Mouse (Mus musculus) CD8-positive naive resting alpha-beta T cell, adult 2 months (primary cell): ENCODE data around the gene Wdr91.
A peak's percentile ranks its signal among the peaks of the same experiment; 100 is the strongest.

ENCODE experiments used
- DNase-seq, 2 experiments: peaks; one replicate each; pipeline ENCODE4 v3.0.0; 2022; ENCODE audit warnings: low read depth in 2 of 2, low spot score in 2 of 2

Gene Wdr91

GRCm38 (mm10) chr6:34879911-34880475 lies 30.7 kb downstream of the Wdr91 start:
- peak; percentile 28 to 36 for DNase-seq

- DNase-seq: no peak
Observed at GRCm38 (mm10) chr6:34879101-34879740, 31.5 kb downstream of the Wdr91 start.

GRCm38 (mm10) chr6:34877509-34878321 lies 33.0 kb downstream of the Wdr91 start, which contains the start of gene Cyren:
Cyren (minus strand) TSS chr6:34878060.
- DNase-seq: peak; percentile 89 to 91

- no peak for DNase-seq
Observed at GRCm38 (mm10) chr6:34876835-34877156, 33.9 kb downstream of the Wdr91 start.

GRCm38 (mm10) chr6:34875966-34876834 lies 34.5 kb downstream of the Wdr91 start:
- peak; percentile 54 to 56 for DNase-seq

- peak; percentile 62 to 64 for DNase-seq
Observed at GRCm38 (mm10) chr6:34875268-34875761, 35.4 kb downstream of the Wdr91 start.

- DNase-seq: no peak
Observed at GRCm38 (mm10) chr6:34874101-34874921, 36.4 kb downstream of the Wdr91 start.

- DNase-seq: no peak
Observed at GRCm38 (mm10) chr6:34872871-34873270, 37.8 kb downstream of the Wdr91 start.

GRCm38 (mm10) chr6:34871929-34872328 lies 38.7 kb downstream of the Wdr91 start:
- DNase-seq: no peak

- DNase-seq: no peak
Observed at GRCm38 (mm10) chr6:34870724-34871123, 40.0 kb downstream of the Wdr91 start.

- no peak for DNase-seq
Observed at GRCm38 (mm10) chr6:34870136-34870535, 40.5 kb downstream of the Wdr91 start.

- DNase-seq: peak in 1 of 2 experiments; percentile 20
Observed at GRCm38 (mm10) chr6:34869225-34869915, 41.3 kb downstream of the Wdr91 start.

GRCm38 (mm10) chr6:34868507-34869217 lies 42.0 kb downstream of the Wdr91 start:
- DNase-seq: no peak

GRCm38 (mm10) chr6:34867995-34868350 lies 42.7 kb downstream of the Wdr91 start:
- DNase-seq: no peak

GRCm38 (mm10) chr6:34867301-34867994 lies 43.2 kb downstream of the Wdr91 start:
- no peak for DNase-seq

- no peak for DNase-seq
Observed at GRCm38 (mm10) chr6:34866786-34867185, 43.9 kb downstream of the Wdr91 start.

- no peak for DNase-seq
Observed at GRCm38 (mm10) chr6:34865711-34866593, 44.7 kb downstream of the Wdr91 start.
